Mouse (Mus musculus): ENCODE measurements at regions not wholly inside any gene's neighbourhood (a gene's known extent, or its start where the extent isn't known, plus 50 kb on each side); places are given as distances from the start of the nearest gene placed in this dataset.

DNA sequence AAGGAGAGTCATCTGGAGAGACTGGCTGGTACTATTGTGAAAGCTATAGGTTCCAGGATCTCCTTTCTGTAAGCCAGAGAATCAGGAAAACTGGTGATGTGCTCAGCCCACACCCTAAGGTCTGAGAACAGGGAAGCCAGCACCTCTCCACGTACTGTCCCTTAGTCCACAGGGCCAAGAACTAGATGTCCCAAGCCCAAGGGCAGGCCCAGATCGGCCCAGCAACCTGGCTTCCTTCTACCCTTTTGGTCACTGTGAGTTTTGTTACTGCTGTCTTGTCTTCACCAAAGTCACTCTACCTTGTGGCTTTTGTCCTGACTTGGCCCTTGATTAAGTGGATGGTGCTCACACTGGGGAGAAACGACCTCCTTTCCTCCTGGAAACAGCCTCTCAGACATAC is 107.8 kb upstream of the Spata13 start:
- Histone ChIP-seq H3K36me3 (ENCODE audit: control insufficient read depth, insufficient read depth) (no peaks in the 10 kb centered on the region), H3K4me3 (no peak overlapping the region), H3ac (ENCODE audit: control insufficient read depth, insufficient read length) (no peak overlapping the region), H3K79me2 (ENCODE audit: control insufficient read depth, insufficient read depth) (no peaks in the 10 kb centered on the region), H3K27me3 (ENCODE audit: control insufficient read depth, insufficient read depth, insufficient read length) (peaks cover 17% of the 10 kb centered on the region), H3K4me2 (ENCODE audit: low read depth) (no peak overlapping the region)
- TF ChIP-seq REST (IDR thresholded peaks at IDR 0.05; ENCODE audit: insufficient read depth, insufficient read length): no peak
- no peak for TF ChIP-seq E2F4 (IDR thresholded peaks at IDR 0.05; ENCODE audit: insufficient read depth)
- no peak for TF ChIP-seq USF1 (IDR thresholded peaks at IDR 0.05; ENCODE audit: low read depth)
- TF ChIP-seq POLR2AphosphoS2 (IDR thresholded peaks at IDR 0.05; ENCODE audit: insufficient read length, low read depth): no peak

DNA sequence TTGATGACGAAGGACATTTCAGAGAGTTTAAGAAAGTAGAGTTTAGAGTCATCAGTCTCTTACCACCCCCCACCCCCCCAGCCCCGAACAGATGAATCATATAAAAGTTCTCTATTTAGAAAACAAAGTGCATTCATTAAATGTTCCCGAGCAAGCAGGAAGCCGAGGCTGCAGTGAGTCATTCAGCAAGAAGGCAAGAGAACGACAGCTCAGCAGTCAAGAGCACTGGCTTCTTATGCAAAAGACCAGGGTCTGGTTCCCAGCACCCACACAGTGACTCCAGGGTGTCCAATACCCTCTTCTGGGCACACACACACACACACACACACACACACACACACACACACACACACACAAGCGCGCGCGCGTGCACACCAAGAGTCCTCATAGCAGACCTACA is 107.0 kb upstream of the Spata13 start:
- Histone ChIP-seq H3ac (ENCODE audit: control insufficient read depth, insufficient read length) (no peak overlapping the region), H3K79me2 (ENCODE audit: control insufficient read depth, insufficient read depth) (no peaks in the 10 kb centered on the region), H3K27me3 (ENCODE audit: control insufficient read depth, insufficient read depth, insufficient read length) (peaks cover 13% of the 10 kb centered on the region), H3K4me2 (ENCODE audit: low read depth) (no peak overlapping the region), H3K36me3 (ENCODE audit: control insufficient read depth, insufficient read depth) (no peaks in the 10 kb centered on the region), H3K4me3 (no peak overlapping the region)
- TF ChIP-seq TCF3 (IDR thresholded peaks at IDR 0.05; ENCODE audit: insufficient read length, low read depth) (no peak), TCF12 (IDR thresholded peaks at IDR 0.05; ENCODE audit: insufficient read depth, poor library complexity, severe bottlenecking) (no peak), POLR2A (IDR thresholded peaks at IDR 0.05; ENCODE audit: insufficient read length, low read depth) (no peak), MAX (IDR thresholded peaks at IDR 0.05; ENCODE audit: low read depth) (no peak), E2F4 (IDR thresholded peaks at IDR 0.05; ENCODE audit: insufficient read depth) (no peak), REST (IDR thresholded peaks at IDR 0.05; ENCODE audit: insufficient read depth, insufficient read length) (no peak), USF1 (IDR thresholded peaks at IDR 0.05; ENCODE audit: low read depth) (no peak), MYOG (IDR thresholded peaks at IDR 0.05; ENCODE audit: control insufficient read depth in 1 of 3, insufficient read depth in 1 of 3, insufficient read length in 2 of 3, low read depth in 2 of 3) (no peak), SRF (IDR thresholded peaks at IDR 0.05; ENCODE audit: control insufficient read depth, insufficient read length, low read depth) (no peak), POLR2AphosphoS2 (IDR thresholded peaks at IDR 0.05; ENCODE audit: insufficient read length, low read depth) (no peak), MYOD1 (IDR thresholded peaks at IDR 0.05; ENCODE audit: control insufficient read depth in 1 of 3, insufficient read length in 2 of 3, low read depth in 2 of 3) (no peak), CEBPB (IDR thresholded peaks at IDR 0.05; ENCODE audit: insufficient read depth, poor library complexity, severe bottlenecking) (no peak)

DNA sequence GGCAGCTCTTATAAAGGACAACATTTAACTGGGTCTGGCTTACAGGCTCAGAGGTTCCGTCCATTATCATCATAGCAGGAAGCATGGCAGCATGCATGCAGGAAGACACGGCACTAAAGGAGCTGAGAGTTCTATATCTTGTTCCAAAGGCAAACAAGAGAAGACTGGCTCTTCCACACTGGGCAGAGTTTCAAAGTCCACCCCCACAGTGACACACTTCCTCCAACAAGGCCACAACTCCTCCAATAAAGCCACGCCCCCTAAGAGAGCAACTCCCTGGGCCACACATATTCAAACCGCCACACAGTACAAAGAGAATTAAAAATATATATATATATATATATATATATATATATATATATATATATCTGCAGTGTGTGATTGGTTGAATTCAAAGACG is 105.8 kb upstream of the Spata13 start:
- Histone ChIP-seq H3ac (ENCODE audit: control insufficient read depth, insufficient read length) (no peak overlapping the region), H3K79me2 (ENCODE audit: control insufficient read depth, insufficient read depth) (no peaks in the 10 kb centered on the region), H3K4me3 (no peak overlapping the region), H3K36me3 (ENCODE audit: control insufficient read depth, insufficient read depth) (no peaks in the 10 kb centered on the region), H3K27me3 (ENCODE audit: control insufficient read depth, insufficient read depth, insufficient read length) (peaks cover 4% of the 10 kb centered on the region), H3K4me2 (ENCODE audit: low read depth) (no peak overlapping the region)
- TF ChIP-seq MYOG (IDR thresholded peaks at IDR 0.05; ENCODE audit: control insufficient read depth in 1 of 3, insufficient read depth in 1 of 3, insufficient read length in 2 of 3, low read depth in 2 of 3): no peak
- no peak for TF ChIP-seq REST (IDR thresholded peaks at IDR 0.05; ENCODE audit: insufficient read depth, insufficient read length)
- no peak for TF ChIP-seq USF1 (IDR thresholded peaks at IDR 0.05; ENCODE audit: low read depth)
- TF ChIP-seq MAX (IDR thresholded peaks at IDR 0.05; ENCODE audit: low read depth): no peak
- TF ChIP-seq E2F4 (IDR thresholded peaks at IDR 0.05; ENCODE audit: insufficient read depth): no peak
- TF ChIP-seq SRF (IDR thresholded peaks at IDR 0.05; ENCODE audit: control insufficient read depth, insufficient read length, low read depth): no peak
- no peak for TF ChIP-seq MYOD1 (IDR thresholded peaks at IDR 0.05; ENCODE audit: control insufficient read depth in 1 of 3, insufficient read length in 2 of 3, low read depth in 2 of 3)
- TF ChIP-seq CEBPB (IDR thresholded peaks at IDR 0.05; ENCODE audit: insufficient read depth, poor library complexity, severe bottlenecking): no peak
- TF ChIP-seq TCF3 (IDR thresholded peaks at IDR 0.05; ENCODE audit: insufficient read length, low read depth): no peak
- TF ChIP-seq POLR2A (IDR thresholded peaks at IDR 0.05; ENCODE audit: insufficient read length, low read depth): no peak
- no peak for TF ChIP-seq POLR2AphosphoS2 (IDR thresholded peaks at IDR 0.05; ENCODE audit: insufficient read length, low read depth)

DNA sequence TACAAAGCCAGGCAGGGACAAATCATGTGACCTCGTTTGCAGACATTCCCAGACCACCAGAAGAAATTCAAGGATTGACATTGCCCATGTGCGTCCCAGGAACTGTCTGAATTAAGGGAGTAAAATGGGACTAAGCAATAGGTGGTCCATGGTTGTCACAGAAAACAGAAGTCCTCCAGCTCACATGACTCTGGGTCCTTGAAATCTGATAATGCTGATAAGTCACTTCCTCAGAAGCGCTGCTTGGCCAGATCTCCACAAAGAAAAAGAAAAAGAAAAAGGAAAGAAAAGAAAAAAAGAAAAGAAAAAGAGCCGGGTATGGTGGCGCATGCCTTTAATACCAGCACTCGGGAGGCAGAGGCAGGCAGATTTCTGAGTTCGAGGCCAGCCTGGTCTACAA is 105.3 kb upstream of the Spata13 start:
- H3ac ChIP-seq (ENCODE audit: control insufficient read depth, insufficient read length): no peak overlapping the region
- H3K36me3 ChIP-seq (ENCODE audit: control insufficient read depth, insufficient read depth): no peaks in the 10 kb centered on the region
- H3K4me2 ChIP-seq (ENCODE audit: low read depth): no peak overlapping the region
- TF ChIP-seq MYOG (IDR thresholded peaks at IDR 0.05; ENCODE audit: control insufficient read depth in 1 of 3, insufficient read depth in 1 of 3, insufficient read length in 2 of 3, low read depth in 2 of 3) (no peak), CEBPB (IDR thresholded peaks at IDR 0.05; ENCODE audit: insufficient read depth, poor library complexity, severe bottlenecking) (no peak), POLR2A (IDR thresholded peaks at IDR 0.05; ENCODE audit: insufficient read length, low read depth) (no peak), USF1 (IDR thresholded peaks at IDR 0.05; ENCODE audit: low read depth) (no peak), TCF3 (IDR thresholded peaks at IDR 0.05; ENCODE audit: insufficient read length, low read depth) (no peak), MYOD1 (IDR thresholded peaks at IDR 0.05; ENCODE audit: control insufficient read depth in 1 of 3, insufficient read length in 2 of 3, low read depth in 2 of 3) (no peak), REST (IDR thresholded peaks at IDR 0.05; ENCODE audit: insufficient read depth, insufficient read length) (no peak), TCF12 (IDR thresholded peaks at IDR 0.05; ENCODE audit: insufficient read depth, poor library complexity, severe bottlenecking) (no peak), POLR2AphosphoS2 (IDR thresholded peaks at IDR 0.05; ENCODE audit: insufficient read length, low read depth) (no peak), E2F4 (IDR thresholded peaks at IDR 0.05; ENCODE audit: insufficient read depth) (no peak), MAX (IDR thresholded peaks at IDR 0.05; ENCODE audit: low read depth) (no peak), SRF (IDR thresholded peaks at IDR 0.05; ENCODE audit: control insufficient read depth, insufficient read length, low read depth) (no peak)
- no peaks in the 10 kb centered on the region for H3K79me2 ChIP-seq (ENCODE audit: control insufficient read depth, insufficient read depth)
- H3K27me3 ChIP-seq (ENCODE audit: control insufficient read depth, insufficient read depth, insufficient read length): no peaks in the 10 kb centered on the region
- no peak overlapping the region for H3K4me3 ChIP-seq

DNA sequence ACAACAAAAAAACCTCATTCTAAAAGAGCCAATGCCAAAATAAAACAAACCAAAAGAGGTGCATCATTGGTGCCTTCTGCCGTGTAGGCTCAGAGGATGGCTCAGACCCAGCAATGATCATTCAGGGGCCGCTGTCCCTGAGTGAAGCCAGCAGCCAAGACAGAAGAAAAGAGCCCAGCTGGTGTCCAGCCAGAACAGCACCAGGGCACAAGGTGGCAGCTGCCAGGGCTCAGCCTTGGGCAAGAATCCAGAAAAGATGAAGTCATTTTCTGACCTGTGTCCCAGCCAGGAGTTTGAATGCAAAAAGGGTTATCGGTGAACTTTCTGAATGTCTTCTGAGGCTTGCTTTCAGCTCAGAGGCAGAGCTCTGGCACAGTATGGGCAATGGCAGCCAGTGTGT is 104.8 kb upstream of the Spata13 start:
- TF ChIP-seq CEBPB (IDR thresholded peaks at IDR 0.05; ENCODE audit: insufficient read depth, poor library complexity, severe bottlenecking) (no peak), E2F4 (IDR thresholded peaks at IDR 0.05; ENCODE audit: insufficient read depth) (no peak), MYOD1 (IDR thresholded peaks at IDR 0.05; ENCODE audit: control insufficient read depth in 1 of 3, insufficient read length in 2 of 3, low read depth in 2 of 3) (peak in 1 of 3 experiments; percentile 24)
- no peak overlapping the region for H3ac ChIP-seq (ENCODE audit: control insufficient read depth, insufficient read length)
- H3K27me3 ChIP-seq (ENCODE audit: control insufficient read depth, insufficient read depth, insufficient read length): no peaks in the 10 kb centered on the region
- H3K4me3 ChIP-seq: no peak overlapping the region
- no peak overlapping the region for H3K4me2 ChIP-seq (ENCODE audit: low read depth)
- H3K36me3 ChIP-seq (ENCODE audit: control insufficient read depth, insufficient read depth): no peaks in the 10 kb centered on the region
- H3K79me2 ChIP-seq (ENCODE audit: control insufficient read depth, insufficient read depth): no peaks in the 10 kb centered on the region

Measured in myocyte (in vitro differentiated cells).